Mouse (Mus musculus): ENCODE data around the gene Zswim7.

The Zswim7 gene

GRCm38 (mm10) chr11:62253380-62253779 lies 27.8 kb downstream of the Zswim7 start:
- no peak for DNase-seq (ENCODE audit: low spot score)

- DNase-seq (ENCODE audit: low spot score) = no peak
These were observed 30.1 kb downstream of the Zswim7 start for GRCm38 (mm10) chr11:62251047-62251446.

GRCm38 (mm10) chr11:62249266-62250037 lies 31.7 kb downstream of the Zswim7 start:
- peak; percentile 21 for DNase-seq (ENCODE audit: low spot score)

GRCm38 (mm10) chr11:62248401-62249244 lies 32.6 kb downstream of the Zswim7 start, which contains the start of gene Adora2b:
TSS of gene Adora2b (plus strand) at chr11:62248984.
- peak; percentile 45 for DNase-seq (ENCODE audit: low spot score)

GRCm38 (mm10) chr11:62247759-62248400 lies 33.3 kb downstream of the Zswim7 start:
- no peak for DNase-seq (ENCODE audit: low spot score)

GRCm38 (mm10) chr11:62244471-62244870 lies 36.7 kb downstream of the Zswim7 start:
- no peak for DNase-seq (ENCODE audit: low spot score)

GRCm38 (mm10) chr11:62243871-62244270 lies 37.3 kb downstream of the Zswim7 start:
- no peak for DNase-seq (ENCODE audit: low spot score)

GRCm38 (mm10) chr11:62240631-62241261 lies 40.4 kb downstream of the Zswim7 start:
- no peak for DNase-seq (ENCODE audit: low spot score)

- DNase-seq (ENCODE audit: low spot score) = no peak
These were observed 56.4 kb downstream of the Zswim7 start for GRCm38 (mm10) chr11:62224797-62225196.

GRCm38 (mm10) chr11:62223962-62224361 lies 57.2 kb downstream of the Zswim7 start:
- DNase-seq (ENCODE audit: low spot score) = no peak

- no peak for DNase-seq (ENCODE audit: low spot score)
These were observed 57.8 kb downstream of the Zswim7 start for GRCm38 (mm10) chr11:62223416-62223815.

- DNase-seq (ENCODE audit: low spot score) = no peak
These were observed 60.2 kb downstream of the Zswim7 start for GRCm38 (mm10) chr11:62220756-62221510.

GRCm38 (mm10) chr11:62217751-62218150 lies 63.4 kb downstream of the Zswim7 start:
- no peak for DNase-seq (ENCODE audit: low spot score)

All from ovary, postnatal 14 days (tissue).